Mouse (Mus musculus): ENCODE measurements around the gene Iqce.
A peak's percentile ranks its signal among the peaks of the same experiment; 100 is the strongest.
"Not testable (repeated sequence)": the region's sequence is repeated elsewhere in the genome, so short reads cannot be mapped to it uniquely, and the experiment has no call there.

Gene Iqce

DNA sequence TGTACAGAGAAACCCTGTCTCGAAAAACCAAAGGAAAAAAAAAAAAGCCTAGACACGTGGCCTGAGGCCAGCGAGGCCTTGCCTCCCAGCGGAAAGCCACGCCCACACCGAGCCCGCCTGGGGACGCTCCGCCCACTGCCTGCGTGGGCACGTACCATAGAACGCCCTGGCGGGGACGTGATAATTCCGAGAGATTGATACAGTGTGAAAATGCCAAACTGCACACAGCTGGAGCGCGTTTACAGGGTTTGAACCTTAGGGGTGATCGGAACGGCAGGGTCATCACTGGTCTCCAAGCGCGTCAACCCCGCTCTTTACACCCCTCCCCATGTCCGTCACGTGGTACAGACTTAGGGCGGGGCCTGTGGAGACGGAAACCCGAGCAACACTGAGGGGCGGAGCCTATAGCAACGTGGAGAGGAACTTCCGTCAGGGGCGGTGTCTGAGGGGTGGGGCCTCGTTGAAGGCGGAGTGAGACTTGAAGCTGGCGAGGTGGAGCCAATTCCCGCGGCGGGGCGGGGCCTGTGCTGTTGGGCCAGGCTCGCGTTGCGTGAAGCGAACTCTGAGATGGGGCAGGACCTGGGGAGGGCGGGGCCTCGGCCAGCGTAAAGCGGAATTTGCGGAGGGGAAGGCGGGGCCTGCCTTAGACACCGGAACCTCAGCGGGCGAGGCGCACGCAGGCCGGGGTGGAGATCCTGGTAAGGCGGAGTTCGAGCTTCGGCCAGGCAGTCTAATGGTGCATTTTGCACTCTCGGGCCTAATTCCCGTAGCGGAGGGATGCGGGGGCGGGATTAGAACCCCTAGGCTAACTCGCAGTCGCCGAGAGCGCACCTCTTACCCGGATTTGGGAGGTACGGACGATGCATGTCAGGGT is 2.4 kb upstream of the Iqce start, which contains the start of gene Brat1:
Brat1 (plus strand) TSS at position 634 of the 874 bp plus-strand sequence.
- peak; percentile 100 for DNase-seq (ENCODE audit: extremely low spot score)

GRCm38 (mm10) chr5:140703480-140704377 is 1.6 kb upstream of the Iqce start:
- peak; percentile 46 for DNase-seq (ENCODE audit: extremely low spot score)

DNA sequence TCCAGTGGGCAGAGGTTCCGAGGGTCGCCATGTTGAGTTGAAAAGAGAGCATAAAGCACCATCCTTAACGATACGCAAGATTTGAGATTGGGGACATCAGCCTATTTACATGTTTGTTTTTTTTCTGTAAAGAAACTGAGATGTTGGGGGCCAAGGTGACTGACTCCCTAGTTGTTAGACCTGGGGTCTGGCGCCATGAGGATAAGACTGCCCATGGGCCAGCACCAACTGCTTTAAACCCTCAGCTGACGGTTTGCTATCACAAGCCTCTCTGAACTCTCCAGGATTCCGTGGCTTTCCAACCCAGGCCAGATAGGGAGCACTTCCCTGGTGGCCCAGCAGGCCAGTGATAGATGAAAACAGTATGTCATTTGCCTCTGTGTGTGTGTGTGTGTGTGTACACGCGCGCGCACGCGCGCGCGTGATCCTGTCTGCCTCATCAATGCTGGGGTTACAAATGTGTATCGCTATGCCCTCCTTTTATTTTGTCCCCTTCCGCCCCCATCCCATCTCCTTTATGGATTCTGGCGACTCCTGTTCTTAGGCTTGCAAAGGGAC is 519 bp upstream of the Iqce start:
- no peak for DNase-seq (ENCODE audit: extremely low spot score)

- DNase-seq (ENCODE audit: extremely low spot score) = peak; percentile 74
Observed at GRCm38 (mm10) chr5:140701661-140702060, 517 bp downstream of the Iqce start.

GRCm38 (mm10) chr5:140699776-140700175 is 2.4 kb downstream of the Iqce start:
- no peak for DNase-seq (ENCODE audit: extremely low spot score)

DNA sequence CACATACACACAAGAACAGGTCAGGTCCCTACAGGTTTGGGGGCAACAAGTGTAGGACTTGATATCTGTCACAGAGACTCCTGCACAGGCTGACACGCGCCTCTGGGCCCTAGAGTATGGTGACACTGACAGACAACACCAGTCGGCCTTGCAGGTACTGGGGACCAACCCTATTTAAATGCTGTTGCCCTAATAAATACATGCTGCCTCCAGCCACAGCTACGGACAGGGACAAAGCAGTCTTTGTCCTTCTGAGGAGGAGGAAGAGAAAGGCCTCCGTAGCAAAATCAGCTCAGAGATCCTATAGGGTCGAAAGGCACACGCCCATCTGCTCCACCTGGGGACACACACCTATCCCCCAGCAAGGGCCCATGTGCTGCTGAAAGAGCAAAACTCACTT is 6.2 kb downstream of the Iqce start:
- DNase-seq (ENCODE audit: extremely low spot score) = no peak

GRCm38 (mm10) chr5:140688434-140688833 is 13.7 kb downstream of the Iqce start:
- DNase-seq (ENCODE audit: extremely low spot score) = no peak

- DNase-seq (ENCODE audit: extremely low spot score) = no peak
Observed at GRCm38 (mm10) chr5:140684343-140685148, 17.6 kb downstream of the Iqce start.

DNA sequence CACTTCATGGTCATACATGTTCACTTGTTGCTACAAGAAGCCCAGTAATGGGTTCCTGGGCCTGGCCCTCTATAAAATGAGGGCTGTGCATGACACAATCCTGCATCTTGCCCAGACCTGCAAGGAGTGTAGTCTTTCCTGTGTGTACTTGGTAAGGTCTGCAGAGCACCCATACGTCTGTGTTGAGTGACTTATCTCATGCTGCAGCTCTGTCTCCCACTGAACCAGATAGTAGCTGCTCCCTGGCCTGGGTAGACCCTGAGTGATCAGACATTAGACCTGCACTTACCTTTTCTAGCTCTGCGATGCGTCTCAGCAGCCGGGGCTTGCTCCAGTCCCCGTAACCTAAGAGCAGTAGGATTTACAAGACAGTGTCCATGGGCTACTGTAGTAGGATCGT is 20.1 kb downstream of the Iqce start:
- DNase-seq (ENCODE audit: extremely low spot score) = no peak

DNA sequence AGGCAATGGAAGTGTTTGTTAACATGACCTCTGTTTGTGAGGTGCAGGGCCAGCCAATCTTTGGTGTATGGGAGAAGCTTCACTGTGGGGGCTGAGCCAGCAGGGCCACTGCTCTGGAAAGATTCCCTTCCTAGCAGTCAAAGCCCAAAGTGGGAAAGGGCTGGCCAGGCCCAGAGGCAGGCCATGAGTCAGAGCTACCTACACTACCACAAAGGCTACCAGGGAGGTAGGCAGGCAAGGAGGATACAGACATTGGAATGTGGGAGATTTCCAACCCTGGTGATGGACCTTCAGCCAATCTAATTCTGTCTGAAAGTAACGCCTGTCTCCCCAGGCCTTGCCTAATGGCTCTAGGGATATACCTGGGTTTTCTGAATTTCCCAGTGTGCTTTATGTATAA is 21.2 kb downstream of the Iqce start:
- DNase-seq (ENCODE audit: extremely low spot score) = no peak

DNA sequence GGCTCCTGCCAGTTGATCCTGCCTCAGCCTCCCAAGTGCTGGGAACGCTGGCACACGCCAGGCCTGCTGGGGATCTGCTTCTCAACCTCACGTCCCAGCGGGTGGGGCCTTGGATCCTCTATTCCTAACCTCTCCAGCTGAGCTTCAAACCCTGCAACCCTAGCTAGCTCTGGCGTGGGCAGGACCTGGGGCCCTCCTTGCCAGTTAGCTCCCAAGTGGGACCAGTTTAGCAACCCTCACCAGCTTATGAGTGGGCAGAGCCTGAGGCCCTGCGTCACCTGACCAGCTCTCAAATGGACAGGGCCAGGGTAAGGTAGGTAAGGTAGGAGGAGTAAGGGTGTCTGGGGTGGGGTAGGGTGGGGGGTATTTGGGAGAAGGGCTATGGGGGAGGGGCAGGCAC is 22.1 kb downstream of the Iqce start:
- DNase-seq (ENCODE audit: extremely low spot score) = no peak

- DNase-seq (ENCODE audit: extremely low spot score) = no peak
Observed at GRCm38 (mm10) chr5:140677137-140677536, 25.0 kb downstream of the Iqce start.

GRCm38 (mm10) chr5:140675640-140676039 is 26.5 kb downstream of the Iqce start:
- DNase-seq (ENCODE audit: extremely low spot score) = no peak

DNA sequence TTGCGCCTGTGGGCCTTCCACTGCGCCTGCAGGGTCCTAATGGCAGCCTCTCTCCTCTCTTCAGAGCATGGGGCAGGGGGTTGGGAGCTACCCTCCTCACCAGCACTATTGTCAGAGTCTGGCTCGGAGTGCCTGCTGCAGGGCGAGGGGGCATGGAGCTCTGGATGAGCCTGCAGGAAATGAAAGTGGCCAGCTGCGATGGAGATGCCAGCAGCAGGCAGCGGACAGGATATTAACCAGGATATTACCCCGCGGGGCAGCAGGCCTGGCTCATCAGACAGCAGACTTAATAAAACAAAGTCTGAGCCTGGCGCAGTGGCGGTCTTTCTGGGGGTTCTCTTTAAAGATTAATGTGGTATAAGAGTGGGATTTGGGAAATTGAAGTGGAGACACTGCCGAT is 27.1 kb downstream of the Iqce start:
- no peak for DNase-seq (ENCODE audit: extremely low spot score)

GRCm38 (mm10) chr5:140674036-140674435 is 28.1 kb downstream of the Iqce start:
- DNase-seq (ENCODE audit: extremely low spot score) = no peak

DNA sequence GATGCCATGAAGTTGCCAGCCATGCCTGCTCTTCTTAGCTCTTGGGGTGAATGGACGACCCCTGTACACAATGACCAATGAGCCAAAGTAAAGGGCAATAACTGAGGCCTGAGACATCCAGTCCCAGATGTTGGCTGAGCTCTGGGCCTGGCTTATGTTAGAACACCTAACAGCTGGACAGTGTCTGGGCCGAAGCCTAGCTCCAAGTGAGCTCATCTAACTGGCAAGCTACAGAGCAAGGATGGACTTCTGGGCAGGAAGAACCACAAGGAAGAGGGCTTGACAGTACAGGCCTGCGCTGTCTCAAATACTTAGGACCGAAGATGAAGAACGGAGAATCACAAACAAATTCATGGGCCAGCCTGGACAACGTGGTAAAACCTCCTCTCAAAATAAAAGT is 29.6 kb downstream of the Iqce start:
- DNase-seq (ENCODE audit: extremely low spot score) = not testable (repeated sequence)

DNA sequence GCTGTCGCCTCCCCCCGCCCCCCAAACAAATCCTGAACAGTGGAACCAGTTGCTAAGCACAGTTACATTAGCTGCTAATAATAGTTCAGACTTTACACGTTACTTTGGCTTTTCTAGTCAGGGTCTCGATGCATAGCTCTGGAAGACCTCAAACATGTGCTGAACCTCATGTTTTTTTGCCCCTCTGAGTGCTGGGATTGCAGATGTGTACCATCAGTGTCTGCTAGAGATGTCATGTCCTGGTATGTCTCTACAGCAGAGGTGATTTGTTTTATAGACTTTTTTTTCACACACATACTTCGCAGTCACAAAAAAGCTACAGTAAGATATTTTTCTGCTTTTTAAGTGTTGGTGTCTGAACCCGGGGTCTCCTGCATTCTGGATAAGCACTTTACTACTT is 30.1 kb downstream of the Iqce start:
- DNase-seq (ENCODE audit: extremely low spot score) = no peak

DNA sequence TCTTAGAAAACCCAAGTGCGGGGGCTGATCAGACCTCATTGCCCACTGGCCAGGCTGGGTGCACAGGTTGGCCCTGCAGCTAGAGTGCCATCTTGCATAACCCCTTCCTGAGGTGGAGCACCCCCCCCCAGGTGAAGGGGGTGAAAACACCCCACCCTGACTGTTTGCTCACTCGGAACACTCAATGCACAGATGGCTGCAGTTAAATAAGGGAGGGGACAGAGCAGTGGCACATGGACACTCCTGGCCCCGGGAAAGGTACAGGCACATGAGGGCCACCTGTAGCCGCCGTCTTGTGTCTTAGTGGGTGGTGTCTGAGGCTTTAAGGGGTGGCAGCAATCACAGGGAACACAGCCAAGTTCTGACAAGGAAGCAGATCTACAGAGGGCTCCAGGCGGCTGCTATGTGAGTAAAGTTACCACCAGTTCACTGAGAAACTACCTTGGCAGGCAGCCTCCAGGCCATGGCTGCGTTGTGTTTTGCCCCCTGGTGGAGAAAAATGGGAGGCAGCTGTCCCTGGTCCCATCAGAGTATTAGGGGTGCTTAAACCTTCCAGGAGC is 38.5 kb downstream of the Iqce start:
- peak; percentile 31 for DNase-seq (ENCODE audit: extremely low spot score)

- no peak for DNase-seq (ENCODE audit: extremely low spot score)
Observed at GRCm38 (mm10) chr5:140662741-140663592, 39.2 kb downstream of the Iqce start.

Measured in embryo, embryonic 9.5 days (tissue).